Comparison of ENCODE assay signal across 8 mouse cellular contexts in genomic region chr10:81413310-81414261, GRCm38 (mm10). TPM values are rescaled to one million over a fixed set of nuclear protein-coding genes. Genes with fewer than 3 reads are reported as not detected.
DNase-seq lines count a peak whose midpoint lies in the region; ATAC-seq and TF ChIP-seq lines count a peak whose summit lies in the region.

No protein-coding gene starts in this region.

- peak overlapping the region; percentile 99 for H3K27ac ChIP-seq in cerebellum, adult 2 months (ENCODE audit: insufficient read depth, low read length)
- peak overlapping the region; percentile 23; the same call in 1 of the 2 replicates for H3K27ac ChIP-seq in hindbrain, embryonic 16.5 days (ENCODE audit: low read depth, low read length)

- intact Hi-C loops in gastrocnemius, postnatal 14 days (cut with DNase I; ENCODE audit: low total_unique reads) = no loop called here
- intact Hi-C loops in left cerebral cortex, postnatal 25 days (cut with DNase I) = no loop called here

- no peaks in the 10 kb centered on the region for H3K27me3 ChIP-seq in cerebellum, adult 2 months (ENCODE audit: control insufficient read depth, insufficient read depth, low read length)
- H3K27me3 ChIP-seq in hindbrain, embryonic 16.5 days (replicated peaks; ENCODE audit: control insufficient read depth, insufficient read depth, low read length) = peaks cover 3% of the 10 kb centered on the region; the same call in 1 of the 2 replicates
- H3K27me3 ChIP-seq in megakaryocyte, embryonic 14.5 days (replicated peaks) = no peaks in the 10 kb centered on the region

- ATAC-seq in hindbrain, embryonic 16.5 days = no peak

- peak overlapping the region; percentile 31 for H3K9ac ChIP-seq in hindbrain, embryonic 16.5 days (ENCODE audit: low read depth, low read length)

- H3K4me3 ChIP-seq in cerebellum, adult 2 months (replicated peaks; ENCODE audit: insufficient read depth, low read depth, low read length) = peak overlapping the region; percentile 28
- no peak overlapping the region for H3K4me3 ChIP-seq in hindbrain, embryonic 16.5 days (ENCODE audit: low read length)
- H3K4me3 ChIP-seq in megakaryocyte, embryonic 14.5 days (replicated peaks) = peak overlapping the region; percentile 80

- peak; percentile 39; the same call in 1 of the 2 replicates for TF ChIP-seq POLR2A in cerebellum, adult 2 months (IDR thresholded peaks at IDR 0.05; ENCODE audit: borderline replicate concordance, insufficient read depth, low read length)

- H3K36me3 ChIP-seq in hindbrain, embryonic 16.5 days (ENCODE audit: control insufficient read depth, insufficient read depth, low read length) = no peaks in the 10 kb centered on the region
- H3K36me3 ChIP-seq in megakaryocyte, embryonic 14.5 days (replicated peaks; ENCODE audit: low read length) = peaks cover 70% of the 10 kb centered on the region

- WGBS in cerebellum, adult 2 months = 14% methylated on average over 26 of the region's 26 CpGs
- WGBS in hindbrain, embryonic 16.5 days = 30% methylated on average over 26 of the region's 26 CpGs

- H3K4me1 ChIP-seq in cerebellum, adult 2 months (ENCODE audit: control insufficient read depth, insufficient read depth, low read length) = peaks cover 94% of the 10 kb centered on the region
- H3K4me1 ChIP-seq in hindbrain, embryonic 16.5 days (ENCODE audit: control insufficient read depth, insufficient read depth, low read depth, low read length) = peaks cover 57% of the 10 kb centered on the region
- peaks cover 95% of the 10 kb centered on the region for H3K4me1 ChIP-seq in megakaryocyte, embryonic 14.5 days

- H3K9me3 ChIP-seq in hindbrain, embryonic 16.5 days (ENCODE audit: control insufficient read depth, low read length) = no peaks in the 10 kb centered on the region
- no peaks in the 10 kb centered on the region for H3K9me3 ChIP-seq in megakaryocyte, embryonic 14.5 days

- peak overlapping the region; percentile 34 for H3K4me2 ChIP-seq in hindbrain, embryonic 16.5 days (ENCODE audit: low read length)

- 0 out of 2 replicates have a peak, but pooled peaks have one; percentile 11 for TF ChIP-seq CTCF in cerebellum, adult 2 months (IDR thresholded peaks at IDR 0.05; ENCODE audit: borderline replicate concordance, insufficient read depth, low read depth, low read length)

- peak; percentile 83 for DNase-seq in ZHBTc4 (ENCODE audit: low read depth, low spot score)
- peak; percentile 86 to 88 for DNase-seq in cerebellum, adult 2 months
- peak; percentile 94 for DNase-seq in gastrocnemius, postnatal 14 days
- peak; percentile 80 to 81 for DNase-seq in left cerebral cortex, postnatal 25 days (ENCODE audit: low spot score in 2 of 2)
- DNase-seq in right cerebral cortex, postnatal 36 days (ENCODE audit: low spot score in 2 of 2) = peak; percentile 69 to 79
- DNase-seq in adipocyte (ENCODE audit: low spot score) = no peak

RNA-seq across cellular contexts. Expression of gene Smim24, which starts 20.7 kb away (rescaled TPM):
- 1.2 and 1.7 TPM in 2 replicates for polyA plus RNA-seq in cerebellum, adult 2 months (2012; rRNA removed)
- under 1 TPM; 0.45 to 0.91 TPM for total RNA-seq in gastrocnemius, postnatal 14 days (2021)
- polyA plus RNA-seq in hindbrain, embryonic 16.5 days (2015; fragmentation: Nextera tagmentation; extraction: Ambion mirVana) = 1.6 and 2.3 TPM in 2 replicates
- total RNA-seq in left cerebral cortex, postnatal 25 days (2021) = 1 to 10 TPM in 1 of 2 experiments, under 1 TPM in 1; 0.89 to 1.5 TPM
- 4.4 TPM in 1 of 2 replicates, not detected in the other for polyA plus RNA-seq in megakaryocyte, embryonic 14.5 days (2012; ENCODE audit: insufficient read depth, low replicate concordance)

RNA-seq across cellular contexts. Expression of gene Gm48552, which starts 24.8 kb away (rescaled TPM):
- polyA plus RNA-seq in cerebellum, adult 2 months (2012; rRNA removed) = 10.7 and 13.8 TPM in 2 replicates
- total RNA-seq in gastrocnemius, postnatal 14 days (2021) = under 1 TPM in 1 of 2 experiments, not detected in 1; 0.80 TPM
- polyA plus RNA-seq in hindbrain, embryonic 16.5 days (2015; fragmentation: Nextera tagmentation; extraction: Ambion mirVana) = 1.5 and 2.2 TPM in 2 replicates
- 1 to 10 TPM; 4.0 to 4.1 TPM for total RNA-seq in left cerebral cortex, postnatal 25 days (2021)
- 8.4 TPM in 1 of 2 replicates, not detected in the other for polyA plus RNA-seq in megakaryocyte, embryonic 14.5 days (2012; ENCODE audit: insufficient read depth, low replicate concordance)

RNA-seq across cellular contexts. Expression of gene Gm48551, which starts 29.3 kb away (rescaled TPM):
- 10.2 and 10.8 TPM in 2 replicates for polyA plus RNA-seq in cerebellum, adult 2 months (2012; rRNA removed)
- under 1 TPM; 0.41 to 0.47 TPM for total RNA-seq in gastrocnemius, postnatal 14 days (2021)
- polyA plus RNA-seq in hindbrain, embryonic 16.5 days (2015; fragmentation: Nextera tagmentation; extraction: Ambion mirVana) = 7.9 and 9.4 TPM in 2 replicates
- total RNA-seq in left cerebral cortex, postnatal 25 days (2021) = 1 to 10 TPM; 3.5 to 4.2 TPM
- 0.89 TPM in 1 of 2 replicates, not detected in the other for polyA plus RNA-seq in megakaryocyte, embryonic 14.5 days (2012; ENCODE audit: insufficient read depth, low replicate concordance)

RNA-seq across cellular contexts. Expression of gene Dohh, which starts 29.4 kb away (rescaled TPM):
- polyA plus RNA-seq in cerebellum, adult 2 months (2012; rRNA removed) = 87.7 and 93.1 TPM in 2 replicates
- 10 to 100 TPM; 38.6 to 39.8 TPM for total RNA-seq in gastrocnemius, postnatal 14 days (2021)
- 99.8 and 108 TPM in 2 replicates for polyA plus RNA-seq in hindbrain, embryonic 16.5 days (2015; fragmentation: Nextera tagmentation; extraction: Ambion mirVana)
- total RNA-seq in left cerebral cortex, postnatal 25 days (2021) = 10 to 100 TPM; 83.7 to 87.7 TPM
- polyA plus RNA-seq in megakaryocyte, embryonic 14.5 days (2012; ENCODE audit: insufficient read depth, low replicate concordance) = 80.4 and 114 TPM in 2 replicates

RNA-seq across cellular contexts. Expression of gene Fzr1, which starts 35.3 kb away (rescaled TPM):
- polyA plus RNA-seq in cerebellum, adult 2 months (2012; rRNA removed) = 75.8 and 81.5 TPM in 2 replicates
- total RNA-seq in gastrocnemius, postnatal 14 days (2021) = 10 to 100 TPM; 11.9 to 15.4 TPM
- polyA plus RNA-seq in hindbrain, embryonic 16.5 days (2015; fragmentation: Nextera tagmentation; extraction: Ambion mirVana) = 149 and 156 TPM in 2 replicates
- total RNA-seq in left cerebral cortex, postnatal 25 days (2021) = 10 to 100 TPM; 63.5 to 70.2 TPM
- 71.2 and 72.9 TPM in 2 replicates for polyA plus RNA-seq in megakaryocyte, embryonic 14.5 days (2012; ENCODE audit: insufficient read depth, low replicate concordance)
